Mouse (Mus musculus) liver, adult (tissue): Measurements from ENCODE around the gene Car15.

Experiments
- GATA4 ChIP-seq: IDR thresholded peaks from 2 replicates; pipeline ENCODE4 v1.6.1; 2014; ENCODE audit warnings: mild to moderate bottlenecking, low read length; ENCODE audit not compliant: insufficient replicate concordance

Gene Car15

GRCm38 (mm10) chr16:17799584-17799983, 38.6 kb downstream of the Car15 start:
- TF ChIP-seq GATA4, result no peak

- no peak for TF ChIP-seq GATA4
Observed at GRCm38 (mm10) chr16:17798321-17799180, 39.6 kb downstream of the Car15 start.

DNA sequence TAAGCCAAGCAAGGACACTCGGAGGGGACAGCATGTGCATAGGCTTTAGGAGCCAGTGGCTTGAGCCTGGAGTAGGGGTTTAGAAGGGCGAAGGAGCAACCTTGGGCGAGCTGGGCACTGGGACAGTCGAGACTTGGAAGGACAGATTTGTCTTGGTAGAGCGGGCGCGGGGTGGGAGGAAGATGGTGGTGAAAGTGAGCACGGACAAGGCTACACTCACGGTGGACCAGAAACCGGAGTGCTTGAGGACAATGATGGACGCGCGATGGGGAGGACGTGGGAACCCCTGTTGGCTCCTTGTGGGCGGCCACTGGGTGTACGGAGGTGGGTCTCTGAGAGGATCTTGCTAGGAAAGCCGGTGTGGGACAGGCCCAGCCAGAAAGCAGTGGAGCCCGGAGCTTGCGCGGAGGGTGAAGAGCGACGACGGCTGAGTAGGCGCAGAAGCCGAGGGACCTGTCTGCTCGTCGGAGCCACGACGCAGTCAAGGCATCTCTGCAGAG, 40.3 kb downstream of the Car15 start:
- no peak for TF ChIP-seq GATA4

DNA sequence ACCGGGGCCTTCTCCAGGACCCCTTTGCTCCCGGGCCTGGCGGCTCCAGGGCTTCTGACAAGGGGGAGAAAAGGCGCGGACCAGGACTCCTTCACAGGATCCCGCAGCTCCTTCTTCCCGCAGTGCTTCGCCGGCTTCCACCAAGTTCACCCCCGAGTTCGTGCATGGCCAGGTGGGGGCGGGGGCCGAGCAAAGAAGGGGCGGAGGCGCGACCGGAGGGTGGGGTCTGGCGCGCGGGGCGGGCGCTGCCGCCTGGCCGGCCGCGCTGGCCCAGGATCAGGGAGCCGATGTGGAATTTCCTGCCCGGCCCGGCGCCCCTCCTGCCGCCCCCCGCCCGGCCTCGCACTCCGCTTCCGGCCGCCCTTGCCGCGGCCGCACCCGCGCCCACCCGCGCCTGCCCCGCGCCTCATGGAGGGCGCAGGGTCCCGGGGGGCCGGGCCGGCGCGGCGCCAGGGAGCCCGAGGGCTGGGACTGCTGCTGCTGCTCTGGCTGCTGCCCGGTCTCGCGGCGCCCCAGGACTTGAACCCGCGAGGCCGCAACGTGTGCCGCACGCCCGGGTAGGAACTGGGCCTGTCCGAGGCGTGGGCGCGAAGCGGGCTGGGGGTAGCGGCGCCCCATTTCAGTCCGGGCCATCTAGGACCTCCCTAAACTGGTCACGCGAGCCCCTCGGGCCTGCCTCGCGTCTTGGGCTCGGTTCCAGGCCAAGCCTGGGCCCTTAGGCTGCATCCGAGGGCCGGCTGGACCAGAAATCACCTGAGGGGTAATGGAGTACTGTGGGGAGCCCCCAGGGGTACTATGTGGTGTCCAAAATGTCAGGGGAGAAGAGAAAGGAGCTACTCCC, 41.0 kb downstream of the Car15 start, which contains the start of gene Scarf2:
TSS of gene Scarf2 (plus strand) at position 312 of the 841 bp plus-strand sequence.
- no peak for TF ChIP-seq GATA4

DNA sequence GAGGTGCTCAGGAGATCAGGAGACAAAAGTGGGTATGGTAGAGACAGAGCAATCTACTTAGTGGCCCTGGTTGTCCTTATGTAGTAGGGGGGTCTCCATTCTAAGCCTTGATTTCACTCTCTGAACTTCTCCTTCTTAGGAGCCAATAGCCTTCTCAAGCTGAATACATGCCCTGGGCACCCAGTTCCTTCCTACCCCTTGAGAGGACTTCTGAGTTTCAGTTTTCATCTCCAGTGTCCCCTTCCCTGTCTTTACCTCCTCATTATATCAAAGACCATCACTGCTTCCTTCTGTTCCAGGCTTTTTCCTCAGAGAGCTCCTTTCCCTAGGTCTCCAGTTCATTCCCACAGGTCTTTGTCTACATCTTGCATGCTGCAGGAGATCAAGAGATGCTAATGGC, 41.6 kb downstream of the Car15 start:
- no peak for TF ChIP-seq GATA4

GRCm38 (mm10) chr16:17795643-17796042, 42.5 kb downstream of the Car15 start:
- TF ChIP-seq GATA4, result no peak

DNA sequence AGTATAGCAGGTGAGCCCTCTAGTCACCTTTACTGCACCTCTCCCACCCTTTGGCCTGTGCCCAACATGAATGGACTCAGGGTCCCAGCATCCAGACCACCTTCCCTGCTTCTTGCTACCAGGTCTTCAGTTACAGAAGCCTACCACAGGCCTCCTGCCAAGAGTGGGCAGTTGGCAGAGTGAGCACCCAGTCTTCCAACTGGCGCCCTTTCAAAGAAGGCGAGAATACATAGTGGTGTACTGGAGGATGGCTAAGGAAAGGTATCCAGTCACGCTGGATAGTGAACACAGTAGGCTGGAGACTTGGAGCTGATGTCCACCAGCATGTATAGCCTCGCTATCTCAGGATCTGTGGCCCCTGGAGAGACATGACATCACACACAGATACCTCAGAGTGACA, 44.1 kb downstream of the Car15 start:
- TF ChIP-seq GATA4, result no peak

DNA sequence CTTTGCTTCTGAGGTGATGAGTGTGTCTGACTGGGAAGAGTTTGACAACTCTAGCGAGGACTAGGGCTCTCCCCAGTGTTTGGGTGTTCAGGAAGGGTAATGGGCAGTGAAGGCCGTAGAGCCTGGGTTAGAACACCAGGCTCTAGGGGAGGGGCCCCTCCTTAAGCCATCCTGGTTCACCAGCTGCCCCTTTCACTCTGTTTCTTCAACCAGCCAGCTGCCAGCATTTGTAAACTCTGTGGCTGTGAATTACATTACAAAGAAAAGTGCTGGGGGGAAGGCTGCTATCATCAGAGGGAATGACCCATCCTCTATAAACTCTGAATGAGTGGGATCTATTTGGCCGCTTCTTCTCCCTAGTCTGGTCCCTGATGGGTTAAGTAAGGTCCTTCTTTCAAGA, 45.4 kb downstream of the Car15 start:
- no peak for TF ChIP-seq GATA4

DNA sequence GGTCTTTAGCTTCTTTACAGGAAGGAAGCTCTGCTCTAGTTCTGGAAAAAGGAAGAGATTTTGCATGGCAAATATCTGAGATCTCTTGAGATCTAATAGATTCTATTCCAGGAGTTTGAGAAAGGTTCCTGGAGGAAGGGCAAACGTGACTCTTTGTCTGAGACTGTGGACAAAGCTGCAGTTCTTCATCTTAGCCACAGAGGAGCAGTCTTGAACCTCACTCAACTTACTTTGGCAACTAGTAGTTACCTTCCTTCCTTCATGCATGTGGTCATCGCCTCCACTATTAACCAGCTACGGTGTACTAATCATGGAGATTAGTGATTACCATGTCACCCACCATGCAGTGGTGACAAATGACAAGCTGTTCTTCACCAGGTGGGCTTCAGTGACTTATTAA, 52.8 kb downstream of the Car15 start:
- no peak for TF ChIP-seq GATA4
